Mouse (Mus musculus) forebrain, embryonic 16.5 days (tissue): ENCODE data around the gene Avpr1b. TPM values are rescaled to one million over a fixed set of nuclear protein-coding genes. Genes with fewer than 3 reads are reported as not detected.

ENCODE experiments used
- ATAC-seq: fragments of 200-750 bp; cut with Nextera tagmentation; 2 replicates; pipeline ENCODE4 v1.8.0; 2017; ENCODE audit warnings: mild to moderate bottlenecking, moderate library complexity
- H3K27ac ChIP-seq: fragments of 300-500 bp; sonication (generic); 2 replicates; pipeline ENCODE4 v1.5.1; 2014; ENCODE audit warnings: low read length, control low read depth
- H3K27me3 ChIP-seq: fragments of 300-500 bp; sonication (generic); replicated peaks from 2 replicates; pipeline ENCODE4 v1.6.1; 2014; ENCODE audit warnings: low read length; ENCODE audit not compliant: control insufficient read depth, insufficient read depth
- H3K36me3 ChIP-seq: fragments of 300-500 bp; sonication (generic); 2 replicates; pipeline ENCODE4 v1.6.1; 2014; ENCODE audit not compliant: control insufficient read depth, insufficient read depth
- H3K4me1 ChIP-seq: fragments of 300-500 bp; sonication (generic); replicated peaks from 2 replicates; pipeline ENCODE4 v1.6.1; 2014; ENCODE audit warnings: low read length; ENCODE audit not compliant: control insufficient read depth, insufficient read depth
- H3K4me2 ChIP-seq: fragments of 300-500 bp; sonication (generic); 2 replicates; pipeline ENCODE4 v1.6.1; 2014; ENCODE audit warnings: mild to moderate bottlenecking, low read length, control low read depth
- H3K4me3 ChIP-seq: fragments of 300-500 bp; sonication (generic); replicated peaks from 2 replicates; pipeline ENCODE4 v1.5.1; 2014; ENCODE audit warnings: mild to moderate bottlenecking, low read length, control low read depth
- H3K9ac ChIP-seq: fragments of 300-500 bp; sonication (generic); replicated peaks from 2 replicates; pipeline ENCODE4 v1.6.1; 2014; ENCODE audit warnings: low read depth, low read length, control low read depth
- H3K9me3 ChIP-seq: fragments of 300-500 bp; sonication (generic); 2 replicates; pipeline ENCODE4 v1.6.1; 2016; ENCODE audit warnings: low read length; ENCODE audit not compliant: control insufficient read depth
- WGBS: fragments of 180-500 bp; shearing (Covaris S2); extraction: QIAGEN DNeasy Blood & Tissue Kit; methylation state at CpG from one replicate; pipeline ENCODE4 v1.1.7; 2014; 5-methylcytosine and 5-hydroxymethylcytosine counted together
- polyA plus RNA-seq: library from polyadenylated mRNA; unstranded; fragments of >200 nt; fragmentation: Nextera tagmentation; extraction: Ambion mirVana; gene quantifications from 2 replicates; pipeline ENCODE4 v1.2.1, GENCODE M21; 2015

The Avpr1b gene
- polyA plus RNA-seq, 1 experiment from 2014 or later = not detected

GRCm38 (mm10) chr1:131573721-131574120 lies 25.3 kb upstream of the Avpr1b start:
- no peak for ATAC-seq
- H3K4me3 ChIP-seq = no peak overlapping the region
- H3K36me3 ChIP-seq = no peaks in the 10 kb centered on the region
- no peaks in the 10 kb centered on the region for H3K27me3 ChIP-seq
- H3K4me1 ChIP-seq = no peaks in the 10 kb centered on the region
- WGBS = 93% methylated on average over 14 of the region's 14 CpGs
- H3K4me2 ChIP-seq = no peak overlapping the region
- no peaks in the 10 kb centered on the region for H3K9me3 ChIP-seq
- H3K27ac ChIP-seq = no peak overlapping the region
- H3K9ac ChIP-seq = no peak overlapping the region

GRCm38 (mm10) chr1:131578943-131579680 lies 19.9 kb upstream of the Avpr1b start:
- H3K9me3 ChIP-seq = no peaks in the 10 kb centered on the region
- H3K9ac ChIP-seq = no peak overlapping the region
- H3K27me3 ChIP-seq = no peaks in the 10 kb centered on the region
- WGBS = 78% methylated on average over 17 of the region's 17 CpGs
- no peak overlapping the region for H3K27ac ChIP-seq
- ATAC-seq = no peak
- H3K4me3 ChIP-seq = no peak overlapping the region
- H3K36me3 ChIP-seq = no peaks in the 10 kb centered on the region
- H3K4me2 ChIP-seq = no peak overlapping the region
- H3K4me1 ChIP-seq = no peaks in the 10 kb centered on the region; the same call in 1 of the 2 replicates

DNA sequence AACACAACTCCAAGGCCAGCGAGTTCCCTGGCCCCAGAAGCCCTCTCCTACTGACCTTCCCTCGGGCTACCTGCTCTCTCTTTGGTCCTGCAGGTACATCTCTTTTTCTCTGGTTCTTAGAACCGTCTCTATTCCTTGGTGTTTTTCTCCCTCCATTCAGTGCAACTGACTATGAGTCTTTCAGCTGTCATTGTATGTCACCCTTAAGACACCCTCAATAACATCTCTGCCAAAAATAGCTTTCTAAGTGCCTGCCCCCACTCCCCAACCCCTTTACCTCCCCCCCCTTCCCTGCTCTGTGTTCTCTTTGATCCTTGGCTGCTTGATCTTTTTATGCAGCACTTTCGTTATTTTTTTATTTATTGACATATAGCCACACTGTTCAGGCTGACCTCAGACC lies 18.6 kb upstream of the Avpr1b start:
- Histone ChIP-seq H3K4me1 (no peaks in the 10 kb centered on the region; the same call in 1 of the 2 replicates), H3K9ac (no peak overlapping the region), H3K4me2 (no peak overlapping the region), H3K27ac (no peak overlapping the region), H3K27me3 (no peaks in the 10 kb centered on the region), H3K4me3 (no peak overlapping the region), H3K36me3 (no peaks in the 10 kb centered on the region), H3K9me3 (no peaks in the 10 kb centered on the region)
- ATAC-seq = 0 out of 2 replicates have a peak, but pooled peaks have one; percentile 47
- WGBS = 45% methylated on average over 4 of the region's 4 CpGs

GRCm38 (mm10) chr1:131583598-131583997 lies 15.4 kb upstream of the Avpr1b start:
- WGBS = 81% methylated on average over 3 of the region's 3 CpGs
- no peak overlapping the region for H3K4me3 ChIP-seq

GRCm38 (mm10) chr1:131586836-131587235 lies 12.2 kb upstream of the Avpr1b start:
- ATAC-seq = no peak
- Histone ChIP-seq H3K4me3 (no peak overlapping the region), H3K9me3 (no peaks in the 10 kb centered on the region), H3K4me1 (peaks cover 3% of the 10 kb centered on the region; the same call in 1 of the 2 replicates), H3K27ac (no peak overlapping the region), H3K4me2 (no peak overlapping the region), H3K36me3 (no peaks in the 10 kb centered on the region), H3K9ac (no peak overlapping the region), H3K27me3 (no peaks in the 10 kb centered on the region)
- 65% methylated on average over 8 of the region's 8 CpGs for WGBS

More at GRCm38 (mm10) chr1:131583598-131583997, 15.4 kb upstream of the Avpr1b start:
- no peak overlapping the region for H3K27ac ChIP-seq
- no peak overlapping the region for H3K9ac ChIP-seq
- no peaks in the 10 kb centered on the region for H3K36me3 ChIP-seq
- no peak overlapping the region for H3K4me2 ChIP-seq
- no peaks in the 10 kb centered on the region for H3K27me3 ChIP-seq
- ATAC-seq = no peak
- peaks cover 3% of the 10 kb centered on the region for H3K4me1 ChIP-seq
- H3K9me3 ChIP-seq = no peaks in the 10 kb centered on the region

DNA sequence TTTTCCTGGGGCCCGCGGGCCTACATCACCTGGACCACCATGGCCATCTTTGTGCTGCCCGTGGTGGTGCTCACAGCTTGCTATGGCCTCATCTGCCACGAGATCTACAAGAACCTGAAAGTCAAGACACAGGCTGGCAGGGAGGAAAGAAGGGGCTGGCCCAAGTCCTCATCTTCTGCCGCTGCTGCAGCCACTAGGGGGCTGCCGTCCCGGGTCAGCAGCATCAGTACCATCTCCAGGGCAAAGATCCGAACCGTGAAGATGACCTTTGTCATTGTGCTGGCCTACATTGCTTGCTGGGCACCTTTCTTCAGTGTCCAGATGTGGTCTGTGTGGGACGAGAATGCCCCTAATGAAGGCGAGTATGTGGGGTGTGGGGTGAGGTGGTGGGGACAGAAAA lies 1.3 kb downstream of the Avpr1b start:
- 36% methylated on average over 11 of the region's 11 CpGs for WGBS
- Histone ChIP-seq H3K4me2 (no peak overlapping the region), H3K36me3 (no peaks in the 10 kb centered on the region), H3K4me3 (no peak overlapping the region), H3K9ac (no peak overlapping the region), H3K27ac (no peak overlapping the region), H3K27me3 (no peaks in the 10 kb centered on the region), H3K9me3 (no peaks in the 10 kb centered on the region), H3K4me1 (no peaks in the 10 kb centered on the region)
- no peak for ATAC-seq

DNA sequence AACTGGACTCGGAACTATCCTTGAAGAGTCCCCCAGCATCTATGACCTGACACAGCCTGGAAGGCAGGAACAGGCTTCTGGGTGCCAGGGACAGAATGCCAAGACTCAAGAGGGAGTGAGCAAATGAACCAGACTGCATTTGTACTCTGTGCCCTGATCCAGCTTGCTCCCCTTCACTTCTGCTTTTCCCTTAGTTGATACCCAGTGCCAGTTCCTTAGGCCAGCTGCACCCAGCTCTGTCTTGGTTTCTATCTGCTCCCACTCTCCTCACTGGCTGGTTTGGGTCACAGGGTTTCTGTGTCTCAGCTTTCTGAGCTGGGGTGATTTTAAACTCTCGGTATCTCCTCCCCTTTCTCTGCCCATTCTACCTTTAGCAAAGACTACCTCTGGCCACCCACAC lies 7.7 kb downstream of the Avpr1b start:
- 93% methylated on average over 2 of the region's 2 CpGs for WGBS

DNA sequence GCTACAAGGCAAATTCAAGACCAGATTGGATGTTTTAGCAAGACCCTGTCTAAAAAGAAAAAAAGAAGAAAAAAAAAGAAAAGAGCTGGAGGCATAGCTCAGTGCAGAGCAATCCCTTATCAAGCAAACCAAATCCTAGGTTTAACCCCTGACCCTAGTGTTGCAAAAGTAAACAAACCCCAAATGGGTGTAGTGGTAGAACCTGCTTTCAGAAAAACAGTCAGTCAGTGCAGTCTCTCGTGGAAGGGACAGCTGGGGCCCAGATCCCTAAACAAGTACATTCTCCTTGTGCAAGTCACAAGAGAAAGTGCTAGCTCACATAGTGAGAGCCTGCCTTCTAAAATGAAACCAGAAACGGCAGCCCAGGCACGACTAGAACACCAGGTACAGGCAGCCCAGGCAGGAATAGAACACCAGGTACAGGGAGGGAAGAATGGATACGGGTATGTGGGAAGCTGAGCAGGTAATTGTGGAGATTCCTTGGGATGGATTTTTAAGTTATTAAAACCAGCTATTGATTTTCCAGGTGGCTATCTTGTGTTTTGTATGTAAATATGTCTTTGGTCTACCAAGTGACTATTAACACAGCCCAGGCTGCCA lies 13.6 kb downstream of the Avpr1b start:
- ATAC-seq = no peak
- H3K9me3 ChIP-seq = no peaks in the 10 kb centered on the region
- H3K27ac ChIP-seq = no peak overlapping the region
- H3K4me1 ChIP-seq = no peaks in the 10 kb centered on the region
- no peak overlapping the region for H3K4me3 ChIP-seq
- no peaks in the 10 kb centered on the region for H3K27me3 ChIP-seq
- no peaks in the 10 kb centered on the region for H3K36me3 ChIP-seq
- 68% methylated on average over 4 of the region's 4 CpGs for WGBS
- no peak overlapping the region for H3K9ac ChIP-seq
- no peak overlapping the region for H3K4me2 ChIP-seq

More for the DNA sequence above, 7.7 kb downstream of the Avpr1b start:
- Histone ChIP-seq H3K27me3 (no peaks in the 10 kb centered on the region), H3K9me3 (no peaks in the 10 kb centered on the region), H3K27ac (no peak overlapping the region), H3K36me3 (no peaks in the 10 kb centered on the region), H3K4me1 (no peaks in the 10 kb centered on the region), H3K4me3 (no peak overlapping the region), H3K9ac (no peak overlapping the region), H3K4me2 (no peak overlapping the region)
- ATAC-seq = no peak

DNA sequence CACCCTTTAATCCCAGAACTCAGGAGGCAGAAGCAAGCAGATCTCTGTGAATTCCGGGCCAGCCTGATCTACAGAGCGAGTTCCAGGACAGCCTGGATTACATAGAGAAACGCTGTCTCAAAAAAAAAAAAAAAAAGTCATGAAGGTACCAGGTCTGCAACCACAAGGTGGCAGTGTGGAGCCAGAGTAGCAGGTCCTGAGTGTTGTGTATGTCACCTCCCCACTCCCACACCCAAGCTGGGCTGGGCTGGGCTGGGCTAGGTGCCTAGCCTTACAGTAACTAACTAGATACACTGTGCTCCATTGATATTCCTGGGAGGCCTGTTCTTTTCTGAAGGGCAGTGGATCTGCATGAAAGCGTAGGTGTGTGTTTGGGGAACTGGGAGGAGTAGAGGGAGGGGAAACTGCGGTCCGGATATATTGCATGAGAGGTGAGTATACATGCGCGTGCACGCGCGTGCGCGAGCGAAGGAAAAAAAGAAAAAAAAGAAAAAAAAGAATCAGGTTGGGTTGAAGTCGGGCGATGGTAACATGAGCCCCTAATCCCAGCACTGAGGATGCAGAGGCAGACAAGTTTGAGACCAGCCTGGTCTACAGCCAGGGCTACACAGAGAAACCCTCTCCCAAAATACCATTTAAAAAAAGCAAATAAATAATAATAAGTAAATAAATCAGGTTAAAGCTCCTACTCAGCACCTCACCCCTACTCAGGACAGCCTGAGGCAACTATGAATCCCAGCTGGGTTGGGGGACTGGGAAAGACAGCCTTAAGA lies 14.5 kb downstream of the Avpr1b start:
- Histone ChIP-seq H3K9ac (no peak overlapping the region), H3K27me3 (no peaks in the 10 kb centered on the region), H3K4me2 (no peak overlapping the region), H3K36me3 (no peaks in the 10 kb centered on the region), H3K27ac (no peak overlapping the region), H3K9me3 (no peaks in the 10 kb centered on the region), H3K4me1 (no peaks in the 10 kb centered on the region), H3K4me3 (no peak overlapping the region)
- ATAC-seq = no peak; the same call in 1 of the 2 replicates
- WGBS = 85% methylated on average over 16 of the region's 16 CpGs
